Mouse (Mus musculus) midbrain, embryonic 13.5 days (tissue): ENCODE results near the gene Hacd2. TPM values are rescaled to one million over a fixed set of nuclear protein-coding genes. Genes with fewer than 3 reads are reported as not detected.

ENCODE experiments used
- ATAC-seq: fragments of 200-750 bp; cut with Nextera tagmentation; 2 replicates; pipeline ENCODE4 v1.8.0; 2017; ENCODE audit warnings: mild to moderate bottlenecking, moderate TSS enrichment, moderate library complexity
- H3K27ac ChIP-seq: fragments of 300-500 bp; sonication (generic); 2 replicates; pipeline ENCODE4 v1.5.1; 2015; ENCODE audit warnings: inconsistent platforms, mild to moderate bottlenecking, moderate library complexity
- H3K27me3 ChIP-seq: fragments of 300-500 bp; sonication (generic); 2 replicates; pipeline ENCODE4 v1.6.1; 2015; ENCODE audit warnings: mild to moderate bottlenecking, inconsistent platforms
- H3K36me3 ChIP-seq: fragments of 300-500 bp; sonication (generic); 2 replicates; pipeline ENCODE4 v1.6.1; 2015; ENCODE audit warnings: mild to moderate bottlenecking, inconsistent platforms
- H3K4me1 ChIP-seq: fragments of 300-500 bp; sonication (generic); replicated peaks from 2 replicates; pipeline ENCODE4 v1.6.1; 2015; ENCODE audit warnings: inconsistent platforms
- H3K4me2 ChIP-seq: fragments of 300-500 bp; sonication (generic); replicated peaks from 2 replicates; pipeline ENCODE4 v1.6.1; 2015; ENCODE audit warnings: moderate library complexity, mild to moderate bottlenecking, inconsistent platforms
- H3K4me3 ChIP-seq: fragments of 300-500 bp; sonication (generic); replicated peaks from 2 replicates; pipeline ENCODE4 v1.5.1; 2015; ENCODE audit warnings: mild to moderate bottlenecking, inconsistent platforms
- H3K9ac ChIP-seq: fragments of 300-500 bp; sonication (generic); replicated peaks from 2 replicates; pipeline ENCODE4 v1.6.1; 2015; ENCODE audit warnings: mild to moderate bottlenecking, inconsistent platforms
- H3K9me3 ChIP-seq: fragments of 300-500 bp; sonication (generic); 2 replicates; pipeline ENCODE4 v1.6.1; 2016; ENCODE audit warnings: mild to moderate bottlenecking, inconsistent platforms
- WGBS: fragments of 180-500 bp; shearing (Covaris S2); methylation state at CpG from one replicate; pipeline ENCODE4 v1.1.7; 2015; 5-methylcytosine and 5-hydroxymethylcytosine counted together
- polyA plus RNA-seq: library from polyadenylated mRNA; unstranded; fragments of >200 nt; fragmentation: Nextera tagmentation; extraction: Ambion mirVana; gene quantifications from 2 replicates; pipeline ENCODE4 v1.2.1, GENCODE M21; 2015

The Hacd2 gene
- 37.8 and 40.5 TPM in 2 replicates for polyA plus RNA-seq

GRCm38 (mm10) chr16:35022242-35023137, at the start of gene Hacd2:
TSS of gene Hacd2 (plus strand) at chr16:35022428.
- Histone ChIP-seq H3K36me3 (peaks cover 7% of the 10 kb centered on the region), H3K4me3 (peak within 1 kb of the TSS; percentile 89), H3K4me2 (peak within 1 kb of the TSS; percentile 71), H3K27me3 (peaks cover 31% of the 10 kb centered on the region), H3K4me1 (peaks cover 11% of the 10 kb centered on the region; the same call in 1 of the 2 replicates), H3K27ac (peak within 1 kb of the TSS; percentile 85), H3K9ac (peak within 1 kb of the TSS; percentile 85), H3K9me3 (no peaks in the 10 kb centered on the region)
- under 1% methylated on average over 94 of the region's 97 CpGs for WGBS
- ATAC-seq = peak; percentile 98

- Histone ChIP-seq H3K4me3 (no peak overlapping the region), H3K9ac (no peak overlapping the region)
Measured at GRCm38 (mm10) chr16:34972471-34972870, 49.8 kb upstream of the Hacd2 start.

DNA sequence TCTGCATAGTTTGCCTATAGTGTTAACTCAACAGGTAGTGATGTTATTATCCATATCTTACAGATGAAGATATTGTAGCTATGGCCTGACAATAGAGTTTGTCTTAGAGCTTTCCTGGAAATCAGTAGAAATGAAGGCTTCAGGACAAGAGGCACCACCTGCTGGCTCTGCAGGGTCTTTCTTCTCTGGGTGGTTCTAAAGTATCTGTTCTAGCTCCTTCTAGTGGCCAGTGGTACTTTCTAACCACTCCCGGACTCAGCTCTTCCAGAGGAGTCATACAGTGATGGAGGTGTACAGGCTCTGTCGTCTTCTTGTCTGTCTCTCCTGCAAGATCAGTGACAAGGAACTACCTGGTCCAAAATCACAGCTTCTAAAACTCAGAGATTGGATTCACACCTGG, 46.7 kb upstream of the Hacd2 start:
- ATAC-seq = no peak
- H3K4me2 ChIP-seq = no peak overlapping the region
- H3K4me1 ChIP-seq = no peaks in the 10 kb centered on the region
- no peak overlapping the region for H3K27ac ChIP-seq
- H3K27me3 ChIP-seq = no peaks in the 10 kb centered on the region
- H3K9me3 ChIP-seq = no peaks in the 10 kb centered on the region
- no peak overlapping the region for H3K9ac ChIP-seq
- WGBS = 68% methylated on average over 2 of the region's 2 CpGs
- no peak overlapping the region for H3K4me3 ChIP-seq
- H3K36me3 ChIP-seq = no peaks in the 10 kb centered on the region

More at GRCm38 (mm10) chr16:34972471-34972870, 49.8 kb upstream of the Hacd2 start:
- no peak for ATAC-seq
- Histone ChIP-seq H3K4me2 (no peak overlapping the region), H3K4me1 (no peaks in the 10 kb centered on the region), H3K9me3 (no peaks in the 10 kb centered on the region), H3K27me3 (no peaks in the 10 kb centered on the region), H3K36me3 (no peaks in the 10 kb centered on the region), H3K27ac (no peak overlapping the region)
- WGBS = 90% methylated on average over 12 of the region's 12 CpGs

- WGBS = 79% methylated on average over 13 of the region's 13 CpGs
- no peaks in the 10 kb centered on the region for H3K36me3 ChIP-seq
- no peak overlapping the region for H3K9ac ChIP-seq
- H3K9me3 ChIP-seq = no peaks in the 10 kb centered on the region
- no peak overlapping the region for H3K4me2 ChIP-seq
- H3K27ac ChIP-seq = no peak overlapping the region
- ATAC-seq = no peak
- no peaks in the 10 kb centered on the region for H3K4me1 ChIP-seq
- H3K4me3 ChIP-seq = no peak overlapping the region
- H3K27me3 ChIP-seq = no peaks in the 10 kb centered on the region
Measured at GRCm38 (mm10) chr16:34976630-34977029, 45.6 kb upstream of the Hacd2 start.

DNA sequence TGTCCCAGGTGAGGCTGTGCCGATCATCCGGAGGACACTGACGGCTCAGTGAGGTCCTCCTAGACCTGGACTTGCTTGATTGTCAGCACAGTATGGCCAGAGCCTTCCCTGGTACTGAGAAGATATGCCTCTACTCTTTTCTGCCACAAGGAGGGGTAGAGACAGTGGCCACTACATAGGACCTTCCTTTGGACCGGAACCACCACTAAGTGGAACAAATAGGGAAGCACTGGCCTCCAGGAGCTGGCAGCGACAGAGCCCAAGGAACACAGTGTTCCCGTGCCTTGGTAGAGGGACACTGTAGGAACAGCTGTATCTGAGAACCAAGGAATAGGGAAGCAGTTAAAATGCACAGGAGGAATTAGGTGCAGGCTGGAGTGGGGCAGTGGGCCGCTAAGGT, 44.2 kb upstream of the Hacd2 start:
- no peak for ATAC-seq
- no peak overlapping the region for H3K4me3 ChIP-seq
- no peak overlapping the region for H3K4me2 ChIP-seq
- H3K36me3 ChIP-seq = no peaks in the 10 kb centered on the region
- H3K27me3 ChIP-seq = no peaks in the 10 kb centered on the region
- no peak overlapping the region for H3K9ac ChIP-seq
- H3K9me3 ChIP-seq = no peaks in the 10 kb centered on the region
- H3K4me1 ChIP-seq = no peaks in the 10 kb centered on the region
- H3K27ac ChIP-seq = no peak overlapping the region
- WGBS = 94% methylated on average over 7 of the region's 7 CpGs

DNA sequence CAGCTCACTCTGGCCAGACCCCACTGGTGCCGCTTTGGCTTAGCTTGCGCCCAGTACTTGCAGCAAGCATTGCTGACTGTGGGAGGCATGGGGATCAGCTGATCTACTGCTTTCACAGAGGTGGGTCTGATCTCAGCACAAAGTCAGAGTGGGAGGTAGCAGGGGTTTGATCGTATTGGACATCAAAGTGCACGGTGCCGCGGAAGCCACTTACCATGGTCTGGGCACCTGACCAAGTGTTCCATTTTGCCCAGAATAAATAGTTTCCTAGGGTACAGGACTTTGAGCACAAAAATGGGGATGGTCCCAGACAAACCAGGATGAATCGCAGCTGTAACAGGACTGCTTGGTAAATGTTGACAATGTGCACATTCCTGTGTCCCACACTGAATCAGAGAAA, 41.2 kb upstream of the Hacd2 start:
- no peaks in the 10 kb centered on the region for H3K27me3 ChIP-seq
- H3K9ac ChIP-seq = no peak overlapping the region
- no peak for ATAC-seq
- H3K4me3 ChIP-seq = no peak overlapping the region
- H3K27ac ChIP-seq = no peak overlapping the region
- no peaks in the 10 kb centered on the region for H3K36me3 ChIP-seq
- WGBS = 84% methylated on average over 7 of the region's 7 CpGs
- H3K9me3 ChIP-seq = no peaks in the 10 kb centered on the region
- peaks cover 8% of the 10 kb centered on the region for H3K4me1 ChIP-seq
- H3K4me2 ChIP-seq = no peak overlapping the region

DNA sequence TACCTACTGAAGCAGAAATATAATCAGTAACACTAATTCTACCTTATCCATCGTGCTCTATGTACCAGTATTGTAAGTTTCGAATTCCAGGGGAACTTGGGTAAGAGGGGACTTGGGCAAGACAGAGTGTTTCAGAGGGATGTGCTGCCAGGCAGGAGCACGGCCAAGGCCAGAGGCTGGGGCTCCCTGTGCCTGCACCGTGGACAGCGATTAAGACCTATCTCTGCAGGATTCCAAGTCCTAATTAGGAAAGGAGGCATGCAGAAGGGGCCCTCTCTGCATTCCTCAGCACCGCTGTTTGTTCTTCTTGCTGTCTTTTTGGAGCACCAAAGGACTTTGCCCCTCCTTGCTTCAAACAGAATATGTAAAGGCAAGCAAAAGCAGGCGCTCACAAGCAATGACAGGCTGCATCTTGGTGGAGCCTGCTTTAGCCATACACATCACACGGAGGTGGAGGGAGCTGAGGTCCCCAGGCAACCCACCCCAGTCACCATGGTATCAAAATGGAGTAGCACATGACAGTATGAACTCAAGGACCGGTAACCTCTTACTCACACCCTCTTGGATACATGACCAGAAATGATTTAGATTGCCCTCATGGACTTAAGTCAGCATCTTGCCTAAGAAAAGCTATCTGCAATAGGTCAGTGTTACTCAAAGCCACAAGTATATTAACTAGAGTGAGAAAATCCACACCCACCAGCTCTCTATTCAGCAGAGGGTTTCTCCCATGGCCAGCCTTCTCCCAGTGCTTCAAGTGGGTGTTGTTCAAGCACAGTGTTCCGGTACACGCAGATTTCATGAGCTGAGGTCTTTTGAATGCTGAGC, 37.8 kb upstream of the Hacd2 start:
- Histone ChIP-seq H3K36me3 (no peaks in the 10 kb centered on the region), H3K27me3 (no peaks in the 10 kb centered on the region), H3K4me1 (peaks cover 8% of the 10 kb centered on the region), H3K9me3 (no peaks in the 10 kb centered on the region), H3K4me3 (no peak overlapping the region), H3K9ac (no peak overlapping the region), H3K27ac (no peak overlapping the region), H3K4me2 (no peak overlapping the region)
- WGBS = 53% methylated on average over 11 of the region's 11 CpGs
- no peak for ATAC-seq

DNA sequence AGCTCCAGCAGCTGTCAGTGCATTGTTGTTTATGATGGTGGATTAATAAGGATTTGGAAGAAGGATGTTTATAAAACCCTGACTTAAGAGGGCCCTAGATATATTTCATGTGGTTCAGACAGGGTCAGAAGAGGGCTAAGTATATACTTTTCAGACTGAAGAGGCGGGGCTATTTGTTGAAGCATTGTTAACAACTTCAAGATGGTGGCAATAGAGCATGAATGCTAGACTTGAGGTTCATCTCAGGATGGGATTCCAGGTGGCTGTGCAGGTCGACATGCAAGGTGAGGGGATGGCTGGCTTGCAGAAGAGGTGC, 37.2 kb upstream of the Hacd2 start:
- WGBS = 87% methylated on average over 2 of the region's 2 CpGs
- H3K9me3 ChIP-seq = no peaks in the 10 kb centered on the region
- H3K4me3 ChIP-seq = no peak overlapping the region
- H3K27ac ChIP-seq = no peak overlapping the region
- H3K9ac ChIP-seq = no peak overlapping the region
- H3K4me1 ChIP-seq = peaks cover 8% of the 10 kb centered on the region
- no peak for ATAC-seq
- H3K4me2 ChIP-seq = no peak overlapping the region
- no peaks in the 10 kb centered on the region for H3K27me3 ChIP-seq
- H3K36me3 ChIP-seq = no peaks in the 10 kb centered on the region

- WGBS = 89% methylated on average over 13 of the region's 13 CpGs
- Histone ChIP-seq H3K4me2 (no peak overlapping the region), H3K9me3 (no peaks in the 10 kb centered on the region), H3K27me3 (no peaks in the 10 kb centered on the region), H3K27ac (no peak overlapping the region), H3K9ac (no peak overlapping the region), H3K36me3 (no peaks in the 10 kb centered on the region), H3K4me3 (no peak overlapping the region), H3K4me1 (peaks cover 8% of the 10 kb centered on the region)
- ATAC-seq = no peak
Measured at GRCm38 (mm10) chr16:34986211-34986825, 35.9 kb upstream of the Hacd2 start.

- Histone ChIP-seq H3K27me3 (no peaks in the 10 kb centered on the region), H3K27ac (no peak overlapping the region), H3K9ac (no peak overlapping the region), H3K4me1 (no peaks in the 10 kb centered on the region), H3K4me3 (no peak overlapping the region), H3K36me3 (no peaks in the 10 kb centered on the region), H3K9me3 (no peaks in the 10 kb centered on the region), H3K4me2 (no peak overlapping the region)
- no peak for ATAC-seq
- 87% methylated on average over 3 of the region's 3 CpGs for WGBS
Measured at GRCm38 (mm10) chr16:34991365-34991764, 30.9 kb upstream of the Hacd2 start.

DNA sequence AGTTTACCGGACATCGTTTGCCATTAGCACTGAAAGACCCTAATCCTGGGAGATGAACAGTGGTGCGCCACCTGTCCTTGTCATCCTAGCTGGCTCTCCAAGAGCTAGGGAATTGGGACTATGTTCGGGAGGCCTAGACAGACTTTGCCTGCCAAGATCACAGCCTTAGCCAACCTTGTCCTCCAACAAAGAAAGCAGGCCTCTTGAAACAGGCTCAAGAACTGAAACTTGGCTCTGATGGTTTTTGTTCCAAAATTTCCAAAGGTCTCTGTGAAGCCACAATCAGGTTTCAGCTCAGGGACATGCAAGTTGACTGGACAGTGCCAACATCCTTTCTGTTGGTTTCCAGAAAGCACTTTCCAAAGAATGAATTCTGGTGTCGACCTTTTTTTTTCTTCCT, 29.4 kb upstream of the Hacd2 start:
- WGBS = 88% methylated on average over 5 of the region's 5 CpGs
- Histone ChIP-seq H3K36me3 (no peaks in the 10 kb centered on the region), H3K27ac (no peak overlapping the region), H3K4me1 (no peaks in the 10 kb centered on the region), H3K27me3 (no peaks in the 10 kb centered on the region), H3K9ac (no peak overlapping the region), H3K9me3 (no peaks in the 10 kb centered on the region), H3K4me2 (no peak overlapping the region), H3K4me3 (no peak overlapping the region)
- ATAC-seq = no peak
